Mouse (Mus musculus) kidney, postnatal 4 days (tissue): ENCODE results near the gene Adgrb2.
A peak's percentile ranks its signal among the peaks of the same experiment; 100 is the strongest.

Source experiments
- DNase-seq, 2 experiments: peaks; one replicate each; pipeline ENCODE4 v3.0.0; 2021; ENCODE audit warnings: mixed read lengths in 2 of 2

The Adgrb2 gene

DNA sequence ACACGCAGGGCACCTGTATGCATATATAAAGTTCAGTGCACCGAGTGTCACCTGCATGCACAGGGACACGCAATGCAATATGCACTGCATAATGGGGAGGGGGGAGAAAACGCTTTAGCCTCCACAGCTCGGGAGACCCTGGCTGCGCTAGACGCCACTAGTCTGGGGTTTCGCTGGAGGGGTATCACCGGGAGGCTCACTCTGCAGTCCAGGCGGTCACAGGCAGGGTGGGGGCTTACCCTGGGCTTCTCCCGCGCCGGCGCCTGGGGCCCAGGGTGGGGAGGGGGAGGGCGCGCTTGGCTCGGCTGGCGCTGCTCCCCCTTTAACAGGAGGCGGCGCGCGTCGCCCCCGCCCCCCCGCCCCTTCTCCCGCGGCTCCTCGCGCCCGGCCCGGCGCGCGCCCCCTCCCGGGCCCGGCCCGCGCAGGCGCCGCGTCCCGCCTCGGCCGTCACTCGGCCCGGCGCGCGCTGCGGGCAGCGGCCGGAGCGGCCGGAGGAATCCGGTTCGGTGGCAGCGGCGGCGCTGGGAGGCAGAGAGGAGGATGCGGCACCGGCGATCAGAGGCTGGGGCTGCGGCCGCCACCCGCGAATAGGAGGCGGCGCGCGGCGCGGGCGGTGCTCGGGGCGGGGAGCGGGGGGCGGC lies at the start of gene Adgrb2:
Gene Adgrb2 (plus strand): TSS at position 450 of the 641 bp plus-strand sequence.
- peak; percentile 49 to 59 for DNase-seq

DNA sequence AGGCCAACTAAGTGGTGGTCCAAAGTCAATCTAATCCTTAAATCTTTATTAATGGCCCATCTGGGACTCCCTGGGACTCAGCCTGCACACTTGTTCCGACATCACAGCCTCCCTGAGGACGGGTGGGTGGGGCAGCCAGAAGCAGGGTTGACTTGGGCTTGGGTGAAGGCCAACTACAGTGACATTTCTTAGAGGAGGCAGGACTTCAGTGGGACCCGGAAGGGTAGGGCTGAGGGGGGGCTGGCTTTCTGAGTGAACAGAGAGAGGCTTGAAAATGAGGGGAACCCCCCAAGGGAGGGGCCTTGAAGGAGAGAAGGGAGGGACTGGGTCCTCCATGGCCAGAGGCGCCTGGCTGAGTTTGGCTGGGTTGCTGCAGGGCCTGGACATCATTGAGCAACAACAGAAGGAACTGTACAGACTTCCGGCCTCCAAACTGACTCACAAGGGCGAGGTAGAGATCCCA lies 33.3 kb upstream of the Adgrb2 start:
- peak; percentile 54 to 65 for DNase-seq

DNA sequence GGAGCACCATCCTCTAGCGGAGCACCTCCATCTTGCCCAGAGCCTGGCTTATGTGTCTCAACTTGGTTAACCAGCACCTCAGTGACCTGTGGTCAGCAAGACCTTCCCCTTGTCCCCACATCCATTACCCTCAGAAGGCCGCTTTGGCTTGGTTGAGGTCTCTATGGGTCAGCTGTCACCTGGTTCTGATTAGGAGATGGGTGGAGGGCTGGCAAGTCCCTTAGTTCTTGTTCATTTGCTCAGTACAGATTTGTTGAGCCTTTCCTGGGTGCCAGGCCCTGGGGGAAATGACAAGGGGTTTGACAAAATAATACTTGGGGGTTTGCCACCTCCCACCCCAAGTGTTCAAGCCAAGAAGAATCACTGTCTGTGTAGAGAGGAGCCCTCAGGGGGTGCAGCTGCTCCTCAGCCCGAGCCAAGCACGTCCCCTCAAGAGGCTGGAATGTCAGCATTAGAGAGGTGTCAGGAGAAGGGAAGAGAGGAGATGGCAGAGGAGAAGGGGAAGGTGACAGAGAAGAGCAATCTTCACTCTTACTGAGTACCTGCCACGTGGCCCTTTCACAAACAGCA lies 32.3 kb upstream of the Adgrb2 start:
- no peak for DNase-seq

DNA sequence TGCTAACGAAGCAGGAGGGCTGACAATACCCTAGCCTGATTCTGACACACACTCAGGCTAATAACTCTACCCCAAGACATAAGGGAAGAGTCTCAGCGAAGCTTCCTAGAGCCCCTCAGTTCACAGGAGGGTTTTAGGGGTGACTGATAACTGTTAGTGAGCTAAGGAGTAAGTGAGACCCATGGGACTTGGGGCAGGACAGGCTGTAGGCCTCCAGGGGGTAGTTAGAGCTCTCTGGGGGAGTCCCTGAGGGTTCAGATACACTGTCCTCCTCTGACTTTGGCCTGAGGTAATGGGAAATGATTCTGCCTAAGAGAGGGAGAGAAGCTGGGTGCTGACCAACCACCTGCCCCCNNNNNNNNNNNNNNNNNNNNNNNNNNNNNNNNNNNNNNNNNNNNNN lies 30.1 kb upstream of the Adgrb2 start:
- no peak for DNase-seq

GRCm38 (mm10) chr4:129960180-129960944 lies 24.3 kb upstream of the Adgrb2 start:
- DNase-seq: peak; percentile 77 to 80

DNA sequence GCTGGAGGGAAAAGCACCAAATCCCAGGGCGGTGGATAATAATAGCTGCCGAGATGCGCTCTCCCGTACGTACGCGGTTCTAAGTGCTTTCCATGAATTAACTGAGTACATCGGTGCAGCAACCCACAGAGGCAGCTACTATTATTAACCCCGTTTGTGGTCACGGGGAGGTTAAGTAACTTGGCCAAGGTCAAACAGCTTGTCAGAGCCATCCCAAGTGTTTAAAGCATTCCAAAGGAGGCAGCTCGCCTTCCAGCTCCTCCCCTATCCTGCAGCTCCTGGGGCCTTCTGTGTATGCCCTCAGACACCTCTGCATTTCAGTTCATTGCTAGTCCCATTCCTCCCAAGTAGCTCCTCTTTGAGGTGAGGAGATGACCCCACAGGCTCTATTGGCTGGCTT lies 19.4 kb upstream of the Adgrb2 start:
- no peak for DNase-seq

- no peak for DNase-seq
Measured at GRCm38 (mm10) chr4:129966201-129966600, 18.5 kb upstream of the Adgrb2 start.

DNA sequence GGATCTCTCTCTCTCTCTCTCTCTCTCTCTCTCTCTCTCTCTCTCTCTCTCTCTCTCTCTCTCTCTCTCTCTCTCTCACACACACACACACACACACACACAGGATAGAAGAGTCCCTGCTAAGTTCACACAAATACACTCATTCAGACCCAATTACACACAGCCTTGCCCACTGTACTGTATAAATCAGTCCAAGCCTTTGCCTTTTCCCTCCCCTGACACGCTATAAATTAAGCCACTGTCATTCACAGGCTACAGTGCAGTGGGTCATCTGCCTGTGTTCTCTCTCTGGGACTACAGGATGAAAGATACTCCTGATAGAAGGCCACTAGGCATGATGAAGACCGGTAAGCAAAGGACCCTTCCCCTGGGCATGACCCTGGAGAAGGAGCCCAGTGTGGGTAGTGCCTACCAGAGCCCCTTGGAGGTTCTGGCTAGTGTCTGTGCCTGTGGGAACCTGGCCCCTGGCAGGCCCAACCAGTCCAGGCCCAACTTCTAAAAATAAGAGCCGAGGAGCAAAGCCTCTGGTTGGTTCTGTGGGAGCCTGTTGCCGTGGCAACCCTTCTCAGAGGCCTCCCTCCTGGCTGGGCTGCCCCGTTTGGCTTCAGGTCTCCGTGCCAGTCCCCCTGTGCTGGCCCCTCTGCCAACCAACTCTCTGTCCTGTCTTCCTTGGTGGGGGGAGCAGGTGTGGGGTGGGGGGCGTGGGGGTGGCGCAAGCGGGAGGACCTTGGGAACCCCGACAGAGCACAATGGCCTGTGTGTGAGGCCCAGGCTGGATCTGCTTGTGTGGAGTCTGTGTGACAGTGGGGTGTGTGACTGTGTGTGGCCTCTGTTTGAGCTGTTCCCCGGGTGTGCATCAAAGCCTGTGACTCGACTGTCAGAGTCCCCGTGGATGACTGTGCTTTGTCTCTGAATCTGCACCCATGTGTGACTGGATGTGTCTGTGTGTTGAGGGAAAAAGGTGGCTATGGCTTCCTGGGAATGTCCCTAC lies 17.4 kb upstream of the Adgrb2 start:
- peak in 1 of 2 experiments; percentile 50 for DNase-seq

- no peak for DNase-seq
Measured at GRCm38 (mm10) chr4:129970168-129970567, 14.5 kb upstream of the Adgrb2 start.

DNA sequence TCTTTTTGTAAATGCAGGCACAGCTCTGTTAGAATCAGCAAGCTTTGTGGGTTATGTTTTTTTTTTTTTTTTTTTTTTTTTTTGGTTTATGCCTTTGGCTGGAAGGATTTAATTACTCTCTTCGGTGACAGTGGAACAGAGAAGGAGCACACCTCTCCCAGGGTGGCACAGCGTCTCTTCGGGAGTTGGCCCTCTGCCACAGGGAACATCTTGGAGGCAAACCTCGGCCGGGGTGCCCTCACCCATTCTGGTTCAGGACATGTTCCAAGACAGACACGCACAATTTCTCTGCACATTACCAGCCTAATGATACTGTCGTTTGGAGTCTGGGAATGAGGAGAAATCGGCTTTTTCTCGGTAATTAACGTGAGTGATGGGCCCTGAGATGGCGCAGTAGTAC lies 13.8 kb upstream of the Adgrb2 start:
- DNase-seq: no peak

GRCm38 (mm10) chr4:129971989-129972388 lies 12.7 kb upstream of the Adgrb2 start:
- peak; percentile 46 to 59 for DNase-seq

DNA sequence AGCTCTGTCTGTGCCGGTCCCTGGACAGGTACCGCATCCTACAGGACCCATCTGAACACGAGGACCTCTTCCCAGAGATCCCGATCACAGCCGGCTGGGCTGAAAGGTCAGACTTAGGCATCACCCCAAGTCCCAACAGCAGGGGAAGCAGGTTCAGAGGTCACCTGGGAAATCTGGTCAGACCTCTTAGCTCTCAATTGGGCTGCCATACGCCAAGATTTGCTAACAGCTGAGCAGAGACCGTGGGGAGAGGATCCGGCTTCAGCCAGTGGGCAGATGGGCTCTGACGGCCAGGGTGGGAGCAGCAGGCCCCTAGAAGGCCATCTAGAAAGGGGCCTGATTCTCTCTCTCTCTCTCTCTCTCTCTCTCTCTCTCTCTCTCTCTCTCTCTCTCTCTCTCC lies 10.4 kb upstream of the Adgrb2 start:
- no peak for DNase-seq

GRCm38 (mm10) chr4:129977256-129977655 lies 7.4 kb upstream of the Adgrb2 start:
- DNase-seq: no peak

- DNase-seq: no peak
Measured at GRCm38 (mm10) chr4:129978227-129978626, 6.4 kb upstream of the Adgrb2 start.

DNA sequence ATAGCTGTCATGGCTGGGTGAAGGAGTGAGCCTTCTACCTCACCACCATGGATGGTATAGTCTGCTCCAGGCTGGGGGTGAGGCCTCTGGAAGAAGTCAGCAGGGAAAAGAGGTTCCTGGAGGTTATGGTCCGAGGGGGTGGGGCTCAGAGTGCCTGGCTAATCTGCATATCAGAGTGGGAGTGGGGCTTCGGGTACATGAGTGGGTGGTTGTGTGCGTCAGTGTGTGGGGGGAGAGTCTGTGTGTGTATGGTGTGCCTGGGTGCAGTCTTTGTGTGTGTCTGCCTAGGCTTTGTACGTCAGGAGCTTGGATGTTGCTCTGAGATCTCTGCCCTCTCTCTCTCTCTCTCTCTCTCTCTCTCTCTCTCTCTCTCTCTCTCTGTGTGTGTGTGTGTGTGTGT lies 5.7 kb upstream of the Adgrb2 start:
- no peak for DNase-seq

DNA sequence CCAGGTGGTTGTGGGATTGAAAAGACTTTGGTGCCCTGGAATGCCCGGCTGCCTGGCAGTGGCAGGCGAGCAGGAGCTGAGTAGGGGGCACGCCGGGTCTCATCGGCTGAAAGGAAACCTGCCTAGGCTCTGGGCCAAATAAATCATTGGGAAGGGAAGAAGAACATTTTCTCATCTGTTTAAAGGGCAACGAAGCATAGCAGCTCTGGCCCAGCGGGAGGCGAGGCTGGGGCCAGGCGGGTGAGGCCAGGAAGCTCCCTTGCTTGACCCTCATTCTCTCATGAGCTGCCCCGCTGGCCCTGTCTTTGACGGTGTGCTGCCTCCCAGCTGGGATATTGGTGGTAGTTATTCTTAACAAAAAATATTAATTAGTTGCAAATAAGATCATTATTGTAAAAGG lies 3.0 kb upstream of the Adgrb2 start:
- DNase-seq: peak; percentile 41 to 55

GRCm38 (mm10) chr4:129983046-129983445 lies 1.6 kb upstream of the Adgrb2 start:
- no peak for DNase-seq

DNA sequence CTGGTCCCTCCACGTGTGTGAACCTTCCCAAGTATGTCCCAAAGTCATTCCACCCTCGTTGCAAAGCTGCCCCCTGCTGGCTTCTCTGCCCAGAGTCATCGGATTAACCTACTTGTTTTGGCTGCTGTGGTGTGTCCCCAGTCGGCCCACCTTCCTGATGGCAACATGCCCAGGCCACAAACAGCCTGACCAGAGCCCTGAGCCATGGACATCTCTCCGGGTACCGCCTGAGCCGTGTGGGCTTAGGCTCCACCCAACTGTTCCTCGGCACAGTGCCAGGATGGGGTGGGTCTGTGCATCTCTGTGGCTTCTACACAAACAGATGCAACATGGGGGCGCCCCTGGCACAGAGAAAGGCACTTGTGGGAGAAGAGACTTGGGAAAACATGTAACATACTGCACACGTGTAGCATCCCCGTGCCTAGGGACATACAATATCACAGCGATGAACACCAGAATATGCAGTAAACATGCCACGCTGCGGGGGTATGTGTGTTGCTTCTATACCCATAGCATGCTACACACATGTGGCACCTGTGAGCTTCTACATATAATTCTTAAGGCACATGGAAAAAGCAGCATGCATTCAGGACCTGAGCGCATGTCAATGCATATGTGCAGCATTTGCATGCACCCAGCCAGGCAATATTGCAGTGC lies 778 bp upstream of the Adgrb2 start:
- peak; percentile 84 to 87 for DNase-seq

DNA sequence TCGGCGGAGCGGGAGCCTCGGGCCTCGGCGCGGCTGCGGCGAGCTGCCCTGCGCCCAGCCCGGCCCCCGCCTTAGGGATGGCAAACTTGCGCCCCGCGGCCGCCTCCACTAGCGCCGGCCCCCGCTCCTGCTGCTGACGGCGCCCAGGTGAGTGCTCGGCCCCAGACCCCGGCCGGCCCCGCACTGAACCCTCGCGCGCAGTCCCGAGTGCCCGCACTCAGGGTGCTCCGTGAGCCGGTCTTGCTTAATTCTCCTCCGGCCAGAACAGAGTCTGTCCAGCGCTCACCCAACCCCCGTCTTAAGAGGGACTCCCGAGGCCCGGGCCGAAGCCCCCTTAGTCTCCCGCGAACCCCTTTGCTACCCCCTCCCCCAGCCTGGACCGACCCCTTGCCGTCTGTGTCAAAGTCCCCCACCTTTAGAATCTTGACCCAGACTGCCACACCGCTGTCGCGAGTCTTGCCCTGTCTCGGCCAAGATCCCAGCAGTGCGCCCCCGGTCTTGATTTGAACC lies 546 bp downstream of the Adgrb2 start:
- peak; percentile 37 to 39 for DNase-seq

DNA sequence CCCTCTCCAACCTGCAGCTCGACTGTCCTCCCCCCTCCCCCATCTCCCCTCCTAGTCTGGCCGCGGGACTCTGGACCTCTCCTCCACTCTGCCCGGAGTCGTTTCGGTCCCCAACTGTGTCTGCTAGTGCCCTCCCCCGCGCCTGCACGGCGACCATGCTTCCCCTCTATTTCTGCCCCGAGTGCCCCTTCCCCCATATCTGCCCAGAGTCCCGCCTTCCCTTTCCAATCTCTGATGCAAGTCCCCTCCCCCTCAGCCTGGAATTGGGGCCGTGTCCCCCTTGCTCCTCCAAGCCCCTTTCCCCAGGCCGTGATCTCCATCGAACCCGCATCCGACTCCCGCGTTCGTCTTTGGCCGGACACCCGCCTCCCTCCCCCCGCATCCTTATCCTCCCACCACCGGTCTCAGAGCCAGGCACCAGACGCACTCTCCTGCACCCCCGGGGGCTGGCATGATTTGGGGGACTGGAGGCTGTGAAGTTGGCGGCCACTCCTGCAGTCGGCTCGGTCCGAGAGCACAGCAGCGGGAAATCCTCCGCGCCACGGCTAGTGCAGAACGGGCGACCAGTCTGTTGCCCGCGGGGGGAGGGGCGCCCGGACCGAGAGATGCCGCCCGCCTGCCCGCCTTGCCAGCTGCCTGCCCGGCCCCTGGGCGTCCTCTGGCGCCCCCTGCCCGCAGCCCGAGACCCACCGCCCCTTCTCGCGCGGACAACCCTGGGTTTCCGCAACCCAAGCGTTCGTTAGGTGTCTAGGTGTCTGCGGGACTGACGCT lies 1.2 kb downstream of the Adgrb2 start:
- DNase-seq: peak; percentile 77 to 87
